Mouse (Mus musculus) embryonic facial prominence, embryonic 11.5 days (tissue): ENCODE results near the gene Sys1. TPM values are rescaled to one million over a fixed set of nuclear protein-coding genes. Genes with fewer than 3 reads are reported as not detected.

Source experiments
- ATAC-seq: fragments of 200-750 bp; cut with Nextera tagmentation; replicated peaks from 2 replicates; pipeline ENCODE4 v1.8.0; 2017; ENCODE audit warnings: low read depth; ENCODE audit not compliant: insufficient number of reproducible peaks, low FRiP score, low TSS enrichment
- DNase-seq: peaks from one replicate; pipeline ENCODE4 v3.0.0-alpha.2; 2015; ENCODE audit warnings: low spot score
- H3K27ac ChIP-seq: fragments of 300-500 bp; sonication (generic); replicated peaks from 2 replicates; pipeline ENCODE4 v1.5.1; 2014; ENCODE audit warnings: mild to moderate bottlenecking, low read depth, low read length, control low read depth
- H3K27me3 ChIP-seq: fragments of 300-500 bp; sonication (generic); 2 replicates; pipeline ENCODE4 v1.6.1; 2014; ENCODE audit warnings: mild to moderate bottlenecking, low read length, moderate library complexity, mixed read lengths; ENCODE audit not compliant: control insufficient read depth, insufficient read depth
- H3K36me3 ChIP-seq: fragments of 300-500 bp; sonication (generic); replicated peaks from 2 replicates; pipeline ENCODE4 v1.6.1; 2014; ENCODE audit warnings: low read depth, mild to moderate bottlenecking, low read length, moderate library complexity, mixed read lengths; ENCODE audit not compliant: control insufficient read depth, insufficient read depth
- H3K4me1 ChIP-seq: fragments of 300-500 bp; sonication (generic); 2 replicates; pipeline ENCODE4 v1.6.1; 2014; ENCODE audit warnings: low read length, mixed read lengths; ENCODE audit not compliant: control insufficient read depth, insufficient read depth
- H3K4me2 ChIP-seq: fragments of 300-500 bp; sonication (generic); 2 replicates; pipeline ENCODE4 v1.6.1; 2014; ENCODE audit warnings: low read depth, mild to moderate bottlenecking, control low read depth, low read length, moderate library complexity
- H3K4me3 ChIP-seq: fragments of 300-500 bp; sonication (generic); 2 replicates; pipeline ENCODE4 v1.5.1; 2014; ENCODE audit warnings: low read depth, low read length, control low read depth
- H3K9ac ChIP-seq: fragments of 300-500 bp; sonication (generic); replicated peaks from 2 replicates; pipeline ENCODE4 v1.6.1; 2014; ENCODE audit warnings: mild to moderate bottlenecking, control low read depth, low read length
- H3K9me3 ChIP-seq: fragments of 300-500 bp; sonication (generic); replicated peaks from 2 replicates; pipeline ENCODE4 v1.6.1; 2016; ENCODE audit warnings: mild to moderate bottlenecking, low read length, inconsistent platforms, mixed read lengths; ENCODE audit not compliant: control insufficient read depth
- WGBS: fragments of 180-500 bp; shearing (Covaris S2); extraction: QIAGEN DNeasy Blood & Tissue Kit; methylation state at CpG from one replicate; pipeline ENCODE4 v1.1.7; 2014; 5-methylcytosine and 5-hydroxymethylcytosine counted together
- polyA plus RNA-seq: library from polyadenylated mRNA; unstranded; fragments of >200 nt; fragmentation: Nextera tagmentation; extraction: Ambion mirVana; gene quantifications from 2 replicates; pipeline ENCODE4 v1.2.1, GENCODE M21; 2014

Sys1 gene
- polyA plus RNA-seq, 1 experiment from 2014 or later = 53.3 TPM

DNA sequence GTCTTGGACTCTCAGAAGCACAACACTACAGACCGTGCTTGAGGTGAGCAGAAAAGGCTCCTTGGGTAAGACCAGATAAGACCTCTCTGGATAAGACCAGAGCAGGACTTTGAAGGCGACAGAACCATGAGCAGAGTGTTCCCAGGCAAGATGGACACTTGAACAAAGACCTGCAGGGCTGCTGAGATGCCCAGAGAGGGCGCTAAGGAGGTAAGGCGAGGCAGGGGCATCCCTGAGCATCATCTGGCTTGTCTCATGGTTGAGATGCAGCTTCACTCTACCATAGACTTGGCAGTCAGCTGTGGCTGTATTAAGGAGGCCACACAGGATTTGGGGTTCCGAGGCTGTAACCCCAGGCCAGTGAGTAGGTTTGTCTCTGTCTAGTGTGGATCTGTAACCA lies 42.6 kb downstream of the Sys1 start:
- H3K4me2 ChIP-seq = no peak overlapping the region
- DNase-seq (no peak), ATAC-seq (no peak)
- H3K27ac ChIP-seq = no peak overlapping the region
- no peak overlapping the region for H3K4me3 ChIP-seq
- no peaks in the 10 kb centered on the region for H3K9me3 ChIP-seq
- H3K36me3 ChIP-seq = peaks cover 2% of the 10 kb centered on the region
- H3K9ac ChIP-seq = no peak overlapping the region
- H3K4me1 ChIP-seq = no peaks in the 10 kb centered on the region
- WGBS = 71% methylated on average over 5 of the region's 5 CpGs
- no peaks in the 10 kb centered on the region for H3K27me3 ChIP-seq

DNA sequence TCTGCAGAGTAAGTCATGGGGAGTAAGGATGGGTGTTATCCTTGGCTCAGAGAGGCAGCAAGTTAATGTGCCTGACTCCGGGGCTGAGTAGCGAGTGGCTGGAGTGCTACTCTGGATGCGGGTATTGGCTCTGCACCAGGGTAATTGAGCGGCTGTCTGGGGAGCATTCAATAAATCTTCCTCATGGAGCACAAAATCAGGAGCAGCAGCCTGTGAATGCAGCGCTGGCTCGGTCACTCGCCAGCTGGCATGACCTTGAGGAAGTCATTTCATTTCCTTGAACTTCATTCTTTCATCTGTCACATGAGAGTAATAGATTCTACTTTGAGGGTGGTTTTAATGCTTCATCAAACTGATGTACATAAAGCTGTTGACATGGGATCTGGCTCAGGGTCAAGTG lies 43.7 kb downstream of the Sys1 start:
- DNase-seq (no peak), ATAC-seq (no peak)
- H3K4me2 ChIP-seq = no peak overlapping the region
- H3K27me3 ChIP-seq = no peaks in the 10 kb centered on the region
- WGBS = 91% methylated on average over 7 of the region's 7 CpGs
- H3K4me1 ChIP-seq = no peaks in the 10 kb centered on the region
- H3K36me3 ChIP-seq = peaks cover 5% of the 10 kb centered on the region
- H3K9ac ChIP-seq = no peak overlapping the region
- no peak overlapping the region for H3K4me3 ChIP-seq
- H3K9me3 ChIP-seq = no peaks in the 10 kb centered on the region
- no peak overlapping the region for H3K27ac ChIP-seq

- Histone ChIP-seq H3K36me3 (peaks cover 5% of the 10 kb centered on the region), H3K27ac (no peak overlapping the region), H3K4me3 (no peak overlapping the region), H3K4me1 (no peaks in the 10 kb centered on the region), H3K9me3 (no peaks in the 10 kb centered on the region), H3K27me3 (no peaks in the 10 kb centered on the region), H3K4me2 (no peak overlapping the region), H3K9ac (no peak overlapping the region)
- WGBS = 96% methylated on average over 3 of the region's 3 CpGs
- no peak for ATAC-seq
- DNase-seq = no peak
Observed at GRCm38 (mm10) chr2:164504919-164505318, 48.2 kb downstream of the Sys1 start.

DNA sequence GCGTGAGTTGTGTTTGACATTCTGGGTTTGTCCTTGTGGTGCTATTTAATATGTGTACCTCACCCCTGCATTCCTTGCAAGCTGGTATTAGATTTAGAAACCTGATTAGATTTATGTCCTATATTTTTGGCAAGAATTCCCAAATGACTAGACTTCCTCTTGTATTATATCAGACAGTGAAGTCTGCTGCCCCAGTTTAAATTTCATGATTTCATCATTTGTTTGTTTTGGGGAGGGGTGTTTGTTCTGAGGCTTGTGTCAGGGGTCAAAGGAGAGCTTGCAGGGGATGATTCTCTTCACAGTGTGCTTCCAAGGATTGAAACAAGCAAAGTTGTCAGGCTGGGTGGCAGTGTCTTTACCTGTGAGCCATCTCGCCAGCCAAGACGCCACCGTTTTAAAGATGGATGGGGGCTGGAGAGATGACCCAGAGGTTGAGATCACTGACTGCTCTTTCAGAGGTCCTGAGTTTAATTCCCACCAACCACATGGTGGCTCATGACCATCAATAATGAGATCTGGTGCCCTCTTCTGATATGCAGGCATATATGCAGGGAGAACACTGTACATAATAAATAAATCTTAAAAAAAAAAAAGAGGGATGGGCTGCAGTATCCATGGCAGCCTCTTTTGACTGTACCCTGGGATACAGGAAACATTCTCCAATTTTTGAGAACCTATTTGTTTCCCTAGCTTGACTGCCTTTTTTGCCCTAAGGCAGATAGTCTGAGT lies 49.0 kb downstream of the Sys1 start:
- H3K9ac ChIP-seq = no peak overlapping the region
- H3K4me1 ChIP-seq = no peaks in the 10 kb centered on the region
- H3K4me3 ChIP-seq = no peak overlapping the region
- DNase-seq (no peak), ATAC-seq (no peak)
- peaks cover 5% of the 10 kb centered on the region for H3K36me3 ChIP-seq
- WGBS = 90% methylated on average over 4 of the region's 4 CpGs
- H3K4me2 ChIP-seq = no peak overlapping the region
- no peaks in the 10 kb centered on the region for H3K27me3 ChIP-seq
- H3K27ac ChIP-seq = no peak overlapping the region
- H3K9me3 ChIP-seq = no peaks in the 10 kb centered on the region

- ATAC-seq = no peak
- no peak for DNase-seq
- 87% methylated on average over 19 of the region's 19 CpGs for WGBS
- Histone ChIP-seq H3K4me1 (no peaks in the 10 kb centered on the region), H3K27ac (no peak overlapping the region), H3K9me3 (no peaks in the 10 kb centered on the region), H3K27me3 (no peaks in the 10 kb centered on the region), H3K4me3 (no peak overlapping the region), H3K36me3 (peaks cover 5% of the 10 kb centered on the region), H3K4me2 (no peak overlapping the region), H3K9ac (no peak overlapping the region)
Observed at GRCm38 (mm10) chr2:164507811-164508210, 51.0 kb downstream of the Sys1 start.

GRCm38 (mm10) chr2:164510621-164511190 lies 53.9 kb downstream of the Sys1 start:
- no peaks in the 10 kb centered on the region for H3K4me1 ChIP-seq
- no peak overlapping the region for H3K4me2 ChIP-seq
- H3K9ac ChIP-seq = no peak overlapping the region
- no peaks in the 10 kb centered on the region for H3K9me3 ChIP-seq
- WGBS = 41% methylated on average over 4 of the region's 5 CpGs
- ATAC-seq (no peak), DNase-seq (no peak)
- no peak overlapping the region for H3K4me3 ChIP-seq
- H3K36me3 ChIP-seq = no peaks in the 10 kb centered on the region; the same call in 1 of the 2 replicates
- H3K27ac ChIP-seq = no peak overlapping the region
- no peaks in the 10 kb centered on the region for H3K27me3 ChIP-seq

DNA sequence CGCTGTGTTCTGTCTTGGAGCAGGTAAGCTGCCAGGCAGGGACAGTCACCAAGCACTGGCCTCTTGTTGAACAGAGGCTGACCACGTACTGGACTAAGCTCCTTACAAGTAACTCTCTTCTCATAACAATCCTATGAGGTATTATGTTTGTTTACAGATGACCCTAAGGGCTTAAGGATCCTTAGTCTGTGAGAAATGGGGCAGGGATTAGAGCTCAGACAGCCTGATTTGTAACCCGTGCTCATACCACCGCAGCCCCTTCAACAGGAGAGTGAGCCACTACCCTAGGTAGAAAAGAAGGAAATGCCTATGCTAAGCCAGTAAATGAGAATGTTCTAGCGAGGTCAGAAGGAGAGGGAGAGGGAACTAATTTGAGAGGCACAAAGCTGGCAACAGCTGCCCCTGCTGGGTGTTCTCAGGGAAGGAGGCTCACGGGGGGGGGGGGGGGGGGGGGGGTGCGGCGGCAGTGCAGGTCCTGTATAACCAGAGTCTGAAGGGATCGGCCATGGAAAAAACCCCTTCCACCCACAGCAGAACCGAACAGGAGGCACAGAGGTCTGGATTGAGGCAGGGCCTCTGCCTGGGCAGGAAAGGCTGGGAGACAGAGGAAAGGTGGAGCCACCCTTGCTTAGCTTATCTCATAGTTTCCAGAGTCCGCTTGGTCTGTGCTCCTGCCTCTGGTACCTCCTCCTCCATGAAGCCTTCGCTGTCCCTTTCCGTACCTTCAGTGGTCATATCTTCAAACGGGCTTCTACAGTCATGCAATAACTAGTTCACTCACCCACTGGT lies 55.6 kb downstream of the Sys1 start:
- WGBS = 67% methylated on average over 13 of the region's 14 CpGs
- no peaks in the 10 kb centered on the region for H3K9me3 ChIP-seq
- DNase-seq = no peak
- H3K36me3 ChIP-seq = no peaks in the 10 kb centered on the region; the same call in 1 of the 2 replicates
- no peak overlapping the region for H3K4me2 ChIP-seq
- H3K27me3 ChIP-seq = no peaks in the 10 kb centered on the region
- no peaks in the 10 kb centered on the region for H3K4me1 ChIP-seq
- no peak overlapping the region for H3K27ac ChIP-seq
- no peak overlapping the region for H3K4me3 ChIP-seq
- ATAC-seq = no peak
- no peak overlapping the region for H3K9ac ChIP-seq

DNA sequence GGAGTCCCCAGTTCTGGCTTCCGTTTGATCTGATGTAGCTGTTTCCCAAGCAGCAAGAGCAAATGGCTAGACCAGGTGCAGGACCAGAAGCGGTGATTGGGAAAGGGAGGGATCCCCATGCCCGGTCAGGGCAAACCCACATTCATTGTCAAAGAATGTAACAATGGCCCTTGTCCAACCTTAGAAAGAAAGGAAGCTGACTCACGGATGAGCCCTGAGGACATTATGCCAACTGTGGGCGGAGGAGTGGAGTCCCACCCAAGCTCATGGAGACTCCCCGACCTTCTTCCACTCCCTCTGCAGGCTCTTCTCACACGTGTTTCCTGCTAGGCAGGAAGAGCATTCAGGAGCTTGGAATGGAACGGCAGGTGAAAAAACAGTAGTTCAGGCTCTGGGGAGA lies 56.6 kb downstream of the Sys1 start:
- H3K36me3 ChIP-seq = no peaks in the 10 kb centered on the region; the same call in 1 of the 2 replicates
- no peaks in the 10 kb centered on the region for H3K4me1 ChIP-seq
- H3K9ac ChIP-seq = no peak overlapping the region
- no peaks in the 10 kb centered on the region for H3K27me3 ChIP-seq
- ATAC-seq (no peak), DNase-seq (no peak)
- H3K4me2 ChIP-seq = no peak overlapping the region
- WGBS = 68% methylated on average over 8 of the region's 8 CpGs
- H3K9me3 ChIP-seq = no peaks in the 10 kb centered on the region
- no peak overlapping the region for H3K27ac ChIP-seq
- no peak overlapping the region for H3K4me3 ChIP-seq
